Mouse (Mus musculus): ENCODE measurements at regions not wholly inside any gene's neighbourhood (a gene's known extent, or its start where the extent isn't known, plus 50 kb on each side); places are given as distances from the start of the nearest gene placed in this dataset.
A peak's percentile ranks its signal among the peaks of the same experiment; 100 is the strongest.

GRCm38 (mm10) chr1:52397460-52397859, 103.0 kb downstream of the Nab1 start:
- no peak overlapping the region for H3K4me2 ChIP-seq (ENCODE audit: low read depth, low read length)
- 8% methylated on average over 3 of the region's 3 CpGs for WGBS (ENCODE audit: insufficient replicate concordance)
- H3K27me3 ChIP-seq (ENCODE audit: control insufficient read depth, insufficient read depth, low read depth, low read length): no peaks in the 10 kb centered on the region
- H3K9me3 ChIP-seq (replicated peaks; ENCODE audit: control insufficient read depth, low read length): no peaks in the 10 kb centered on the region
- no peaks in the 10 kb centered on the region for H3K4me1 ChIP-seq (ENCODE audit: control insufficient read depth, low read depth, low read length)
- H3K9ac ChIP-seq (ENCODE audit: low read depth, low read length): no peak overlapping the region
- no peaks in the 10 kb centered on the region for H3K36me3 ChIP-seq (ENCODE audit: control insufficient read depth, insufficient read depth)
- H3K4me3 ChIP-seq (ENCODE audit: low read depth, low read length): no peak overlapping the region
- no peak overlapping the region for H3K27ac ChIP-seq (ENCODE audit: low read length)
- ATAC-seq (ENCODE audit: low read depth): no peak

GRCm38 (mm10) chr1:52392933-52393332, 107.5 kb downstream of the Nab1 start:
- Histone ChIP-seq H3K9me3 (replicated peaks; ENCODE audit: control insufficient read depth, low read length) (no peaks in the 10 kb centered on the region), H3K4me3 (ENCODE audit: low read depth, low read length) (no peak overlapping the region), H3K4me2 (ENCODE audit: low read depth, low read length) (no peak overlapping the region), H3K27ac (ENCODE audit: low read length) (no peak overlapping the region), H3K4me1 (ENCODE audit: control insufficient read depth, low read depth, low read length) (no peaks in the 10 kb centered on the region), H3K36me3 (ENCODE audit: control insufficient read depth, insufficient read depth) (no peaks in the 10 kb centered on the region), H3K27me3 (ENCODE audit: control insufficient read depth, insufficient read depth, low read depth, low read length) (no peaks in the 10 kb centered on the region), H3K9ac (ENCODE audit: low read depth, low read length) (no peak overlapping the region)
- ATAC-seq (ENCODE audit: low read depth): no peak
- WGBS (ENCODE audit: insufficient replicate concordance): 31% methylated on average over 2 of the region's 2 CpGs

- 48% methylated on average over 6 of the region's 6 CpGs for WGBS (ENCODE audit: insufficient replicate concordance)
- H3K36me3 ChIP-seq (ENCODE audit: control insufficient read depth, insufficient read depth): no peaks in the 10 kb centered on the region
- H3K4me1 ChIP-seq (ENCODE audit: control insufficient read depth, low read depth, low read length): no peaks in the 10 kb centered on the region
- no peak overlapping the region for H3K4me2 ChIP-seq (ENCODE audit: low read depth, low read length)
- no peak overlapping the region for H3K4me3 ChIP-seq (ENCODE audit: low read depth, low read length)
- no peaks in the 10 kb centered on the region for H3K9me3 ChIP-seq (replicated peaks; ENCODE audit: control insufficient read depth, low read length)
- no peak overlapping the region for H3K27ac ChIP-seq (ENCODE audit: low read length)
- H3K9ac ChIP-seq (ENCODE audit: low read depth, low read length): no peak overlapping the region
- no peaks in the 10 kb centered on the region for H3K27me3 ChIP-seq (ENCODE audit: control insufficient read depth, insufficient read depth, low read depth, low read length)
- ATAC-seq (ENCODE audit: low read depth): peak; percentile 37; the same call in 1 of the 2 replicates
Measured at GRCm38 (mm10) chr1:52388836-52389235, 111.6 kb downstream of the Nab1 start.

- ATAC-seq (ENCODE audit: low read depth): peak; percentile 85
- 54% methylated on average over 6 of the region's 6 CpGs for WGBS (ENCODE audit: insufficient replicate concordance)
Measured at GRCm38 (mm10) chr1:52388118-52388517, 112.4 kb downstream of the Nab1 start.

GRCm38 (mm10) chr1:52387062-52387461, 113.4 kb downstream of the Nab1 start:
- H3K4me2 ChIP-seq (ENCODE audit: low read depth, low read length): no peak overlapping the region
- no peaks in the 10 kb centered on the region for H3K27me3 ChIP-seq (ENCODE audit: control insufficient read depth, insufficient read depth, low read depth, low read length)
- H3K36me3 ChIP-seq (ENCODE audit: control insufficient read depth, insufficient read depth): no peaks in the 10 kb centered on the region
- ATAC-seq (ENCODE audit: low read depth): peak; percentile 58; the same call in 1 of the 2 replicates
- no peaks in the 10 kb centered on the region for H3K4me1 ChIP-seq (ENCODE audit: control insufficient read depth, low read depth, low read length)
- H3K27ac ChIP-seq (ENCODE audit: low read length): no peak overlapping the region
- H3K9me3 ChIP-seq (replicated peaks; ENCODE audit: control insufficient read depth, low read length): no peaks in the 10 kb centered on the region
- no peak overlapping the region for H3K9ac ChIP-seq (ENCODE audit: low read depth, low read length)
- 63% methylated on average over 3 of the region's 3 CpGs for WGBS (ENCODE audit: insufficient replicate concordance)
- no peak overlapping the region for H3K4me3 ChIP-seq (ENCODE audit: low read depth, low read length)

More at GRCm38 (mm10) chr1:52388118-52388517, 112.4 kb downstream of the Nab1 start:
- Histone ChIP-seq H3K9me3 (replicated peaks; ENCODE audit: control insufficient read depth, low read length) (no peaks in the 10 kb centered on the region), H3K4me3 (ENCODE audit: low read depth, low read length) (no peak overlapping the region), H3K4me1 (ENCODE audit: control insufficient read depth, low read depth, low read length) (no peaks in the 10 kb centered on the region), H3K27ac (ENCODE audit: low read length) (no peak overlapping the region), H3K4me2 (ENCODE audit: low read depth, low read length) (no peak overlapping the region), H3K9ac (ENCODE audit: low read depth, low read length) (no peak overlapping the region), H3K36me3 (ENCODE audit: control insufficient read depth, insufficient read depth) (no peaks in the 10 kb centered on the region), H3K27me3 (ENCODE audit: control insufficient read depth, insufficient read depth, low read depth, low read length) (no peaks in the 10 kb centered on the region)

GRCm38 (mm10) chr1:52375320-52375719, 125.2 kb downstream of the Nab1 start:
- Histone ChIP-seq H3K36me3 (ENCODE audit: control insufficient read depth, insufficient read depth) (no peaks in the 10 kb centered on the region), H3K4me1 (ENCODE audit: control insufficient read depth, low read depth, low read length) (no peaks in the 10 kb centered on the region), H3K9ac (ENCODE audit: low read depth, low read length) (no peak overlapping the region), H3K27ac (ENCODE audit: low read length) (no peak overlapping the region), H3K27me3 (ENCODE audit: control insufficient read depth, insufficient read depth, low read depth, low read length) (no peaks in the 10 kb centered on the region), H3K4me3 (ENCODE audit: low read depth, low read length) (no peak overlapping the region), H3K9me3 (replicated peaks; ENCODE audit: control insufficient read depth, low read length) (no peaks in the 10 kb centered on the region), H3K4me2 (ENCODE audit: low read depth, low read length) (no peak overlapping the region)
- WGBS (ENCODE audit: insufficient replicate concordance): 64% methylated on average over 6 of the region's 6 CpGs
- ATAC-seq (ENCODE audit: low read depth): no peak

GRCm38 (mm10) chr1:52374666-52375065, 125.8 kb downstream of the Nab1 start:
- H3K9me3 ChIP-seq (replicated peaks; ENCODE audit: control insufficient read depth, low read length): no peaks in the 10 kb centered on the region
- no peak overlapping the region for H3K27ac ChIP-seq (ENCODE audit: low read length)
- H3K36me3 ChIP-seq (ENCODE audit: control insufficient read depth, insufficient read depth): no peaks in the 10 kb centered on the region
- H3K4me3 ChIP-seq (ENCODE audit: low read depth, low read length): no peak overlapping the region
- H3K27me3 ChIP-seq (ENCODE audit: control insufficient read depth, insufficient read depth, low read depth, low read length): no peaks in the 10 kb centered on the region
- ATAC-seq (ENCODE audit: low read depth): no peak
- no peaks in the 10 kb centered on the region for H3K4me1 ChIP-seq (ENCODE audit: control insufficient read depth, low read depth, low read length)
- H3K9ac ChIP-seq (ENCODE audit: low read depth, low read length): no peak overlapping the region
- 51% methylated on average over 2 of the region's 2 CpGs for WGBS (ENCODE audit: insufficient replicate concordance)
- no peak overlapping the region for H3K4me2 ChIP-seq (ENCODE audit: low read depth, low read length)

- Histone ChIP-seq H3K4me3 (ENCODE audit: low read depth, low read length) (no peak overlapping the region), H3K27me3 (ENCODE audit: control insufficient read depth, insufficient read depth, low read depth, low read length) (no peaks in the 10 kb centered on the region), H3K4me1 (ENCODE audit: control insufficient read depth, low read depth, low read length) (no peaks in the 10 kb centered on the region), H3K9me3 (replicated peaks; ENCODE audit: control insufficient read depth, low read length) (no peaks in the 10 kb centered on the region), H3K4me2 (ENCODE audit: low read depth, low read length) (no peak overlapping the region), H3K9ac (ENCODE audit: low read depth, low read length) (no peak overlapping the region), H3K36me3 (ENCODE audit: control insufficient read depth, insufficient read depth) (no peaks in the 10 kb centered on the region), H3K27ac (ENCODE audit: low read length) (no peak overlapping the region)
- no peak for ATAC-seq (ENCODE audit: low read depth)
- WGBS (ENCODE audit: insufficient replicate concordance): 20% methylated on average over 2 of the region's 2 CpGs
Measured at GRCm38 (mm10) chr1:52373817-52374216, 126.7 kb downstream of the Nab1 start.

GRCm38 (mm10) chr1:52366386-52366785, 133.4 kb upstream of the Gls start:
- H3K4me1 ChIP-seq (ENCODE audit: control insufficient read depth, low read depth, low read length): no peaks in the 10 kb centered on the region
- H3K4me2 ChIP-seq (ENCODE audit: low read depth, low read length): no peak overlapping the region
- no peaks in the 10 kb centered on the region for H3K36me3 ChIP-seq (ENCODE audit: control insufficient read depth, insufficient read depth)
- no peaks in the 10 kb centered on the region for H3K9me3 ChIP-seq (replicated peaks; ENCODE audit: control insufficient read depth, low read length)
- ATAC-seq (ENCODE audit: low read depth): no peak
- H3K9ac ChIP-seq (ENCODE audit: low read depth, low read length): no peak overlapping the region
- H3K4me3 ChIP-seq (ENCODE audit: low read depth, low read length): no peak overlapping the region
- H3K27me3 ChIP-seq (ENCODE audit: control insufficient read depth, insufficient read depth, low read depth, low read length): no peaks in the 10 kb centered on the region
- 43% methylated on average over 7 of the region's 7 CpGs for WGBS (ENCODE audit: insufficient replicate concordance)
- no peak overlapping the region for H3K27ac ChIP-seq (ENCODE audit: low read length)

All from liver, embryonic 16.5 days (tissue).